Mouse (Mus musculus): Measurements from ENCODE around the gene Angptl4. TPM values are rescaled to one million over a fixed set of nuclear protein-coding genes. Genes with fewer than 3 reads are reported as not detected.

The Angptl4 gene
- polyA plus RNA-seq, 1 experiment from 2014 or later = 21.0 TPM

Other genes with a start within 250 kb of the Angptl4 start
- gene Myo1f, start 226.1 kb downstream of the Angptl4 start, polyA plus RNA-seq (2016; fragmentation: Nextera tagmentation; extraction: Ambion mirVana) = 7.4 and 8.5 TPM in 2 replicates
- gene Zfp414, start 152.7 kb downstream of the Angptl4 start, polyA plus RNA-seq (2016; fragmentation: Nextera tagmentation; extraction: Ambion mirVana) = 22.4 and 23.2 TPM in 2 replicates
- 0.69 and 1.2 TPM in 2 replicates for gene Pram1, start 143.8 kb downstream of the Angptl4 start, polyA plus RNA-seq (2016; fragmentation: Nextera tagmentation; extraction: Ambion mirVana)
- gene Hnrnpm, start 95.0 kb downstream of the Angptl4 start, polyA plus RNA-seq (2016; fragmentation: Nextera tagmentation; extraction: Ambion mirVana) = 222 and 242 TPM in 2 replicates
- 196 and 205 TPM in 2 replicates for gene March2, start 63.2 kb downstream of the Angptl4 start, polyA plus RNA-seq (2016; fragmentation: Nextera tagmentation; extraction: Ambion mirVana)
- 147 and 169 TPM in 2 replicates for gene Rab11b, start 21.3 kb downstream of the Angptl4 start, polyA plus RNA-seq (2016; fragmentation: Nextera tagmentation; extraction: Ambion mirVana)
- 12.6 and 13.2 TPM in 2 replicates for gene Kank3, start 28.7 kb upstream of the Angptl4 start, polyA plus RNA-seq (2016; fragmentation: Nextera tagmentation; extraction: Ambion mirVana)
- gene Rps28, start 42.7 kb upstream of the Angptl4 start, polyA plus RNA-seq (2016; fragmentation: Nextera tagmentation; extraction: Ambion mirVana) = 689 and 715 TPM in 2 replicates
- gene Ndufa7, start 42.7 kb upstream of the Angptl4 start, polyA plus RNA-seq (2016; fragmentation: Nextera tagmentation; extraction: Ambion mirVana) = 296 and 311 TPM in 2 replicates
- gene Cd320, start 61.3 kb upstream of the Angptl4 start, polyA plus RNA-seq (2016; fragmentation: Nextera tagmentation; extraction: Ambion mirVana) = 22.2 and 24.1 TPM in 2 replicates
- not detected in 2 replicates for gene Gm7029, start 92.0 kb upstream of the Angptl4 start, polyA plus RNA-seq (2016; fragmentation: Nextera tagmentation; extraction: Ambion mirVana)
- 4.8 and 6.0 TPM in 2 replicates for gene Kifc1, start 108.8 kb upstream of the Angptl4 start, polyA plus RNA-seq (2016; fragmentation: Nextera tagmentation; extraction: Ambion mirVana)
- 0.51 and 0.78 TPM in 2 replicates for gene Platr17, start 123.3 kb upstream of the Angptl4 start, polyA plus RNA-seq (2016; fragmentation: Nextera tagmentation; extraction: Ambion mirVana)
- 33.4 and 37.1 TPM in 2 replicates for gene Daxx, start 127.6 kb upstream of the Angptl4 start, polyA plus RNA-seq (2016; fragmentation: Nextera tagmentation; extraction: Ambion mirVana)
- 29.4 and 30.1 TPM in 2 replicates for gene Tapbp, start 134.1 kb upstream of the Angptl4 start, polyA plus RNA-seq (2016; fragmentation: Nextera tagmentation; extraction: Ambion mirVana)
- 13.6 and 14.8 TPM in 2 replicates for gene Zbtb22, start 134.1 kb upstream of the Angptl4 start, polyA plus RNA-seq (2016; fragmentation: Nextera tagmentation; extraction: Ambion mirVana)
- gene Rgl2, start 147.7 kb upstream of the Angptl4 start, polyA plus RNA-seq (2016; fragmentation: Nextera tagmentation; extraction: Ambion mirVana) = 17.3 and 18.4 TPM in 2 replicates
- gene Pfdn6, start 158.5 kb upstream of the Angptl4 start, polyA plus RNA-seq (2016; fragmentation: Nextera tagmentation; extraction: Ambion mirVana) = 164 and 177 TPM in 2 replicates
- gene Wdr46, start 158.8 kb upstream of the Angptl4 start, polyA plus RNA-seq (2016; fragmentation: Nextera tagmentation; extraction: Ambion mirVana) = 49.4 and 52.7 TPM in 2 replicates
- 2.1 and 2.6 TPM in 2 replicates for gene B3galt4, start 169.7 kb upstream of the Angptl4 start, polyA plus RNA-seq (2016; fragmentation: Nextera tagmentation; extraction: Ambion mirVana)
- 41.1 and 43.5 TPM in 2 replicates for gene Vps52, start 174.0 kb upstream of the Angptl4 start, polyA plus RNA-seq (2016; fragmentation: Nextera tagmentation; extraction: Ambion mirVana)
- 1,396 and 1,433 TPM in 2 replicates for gene Rps18, start 174.2 kb upstream of the Angptl4 start, polyA plus RNA-seq (2016; fragmentation: Nextera tagmentation; extraction: Ambion mirVana)
- 82.1 and 83.5 TPM in 2 replicates for gene H2-K1, start 218.5 kb upstream of the Angptl4 start, polyA plus RNA-seq (2016; fragmentation: Nextera tagmentation; extraction: Ambion mirVana)
- 10.6 and 10.7 TPM in 2 replicates for gene Ring1, start 242.8 kb upstream of the Angptl4 start, polyA plus RNA-seq (2016; fragmentation: Nextera tagmentation; extraction: Ambion mirVana)
- 33.2 and 36.1 TPM in 2 replicates for gene H2-Ke6, start 246.2 kb upstream of the Angptl4 start, polyA plus RNA-seq (2016; fragmentation: Nextera tagmentation; extraction: Ambion mirVana)
- 91.7 and 96.0 TPM in 2 replicates for gene Slc39a7, start 249.9 kb upstream of the Angptl4 start, polyA plus RNA-seq (2016; fragmentation: Nextera tagmentation; extraction: Ambion mirVana)
- gene Rxrb, start 250.0 kb upstream of the Angptl4 start, polyA plus RNA-seq (2016; fragmentation: Nextera tagmentation; extraction: Ambion mirVana) = 29.2 and 31.3 TPM in 2 replicates

All from liver, embryonic 12.5 days (tissue).